Mouse (Mus musculus) spleen, adult 12 weeks (tissue): ENCODE results near the gene Mapk3.
A peak's percentile ranks its signal among the peaks of the same experiment; 100 is the strongest.

Experiments used
- DNase-seq: peaks from one replicate; pipeline ENCODE4 v3.0.0; 2022; ENCODE audit warnings: low spot score

Mapk3 gene

DNA sequence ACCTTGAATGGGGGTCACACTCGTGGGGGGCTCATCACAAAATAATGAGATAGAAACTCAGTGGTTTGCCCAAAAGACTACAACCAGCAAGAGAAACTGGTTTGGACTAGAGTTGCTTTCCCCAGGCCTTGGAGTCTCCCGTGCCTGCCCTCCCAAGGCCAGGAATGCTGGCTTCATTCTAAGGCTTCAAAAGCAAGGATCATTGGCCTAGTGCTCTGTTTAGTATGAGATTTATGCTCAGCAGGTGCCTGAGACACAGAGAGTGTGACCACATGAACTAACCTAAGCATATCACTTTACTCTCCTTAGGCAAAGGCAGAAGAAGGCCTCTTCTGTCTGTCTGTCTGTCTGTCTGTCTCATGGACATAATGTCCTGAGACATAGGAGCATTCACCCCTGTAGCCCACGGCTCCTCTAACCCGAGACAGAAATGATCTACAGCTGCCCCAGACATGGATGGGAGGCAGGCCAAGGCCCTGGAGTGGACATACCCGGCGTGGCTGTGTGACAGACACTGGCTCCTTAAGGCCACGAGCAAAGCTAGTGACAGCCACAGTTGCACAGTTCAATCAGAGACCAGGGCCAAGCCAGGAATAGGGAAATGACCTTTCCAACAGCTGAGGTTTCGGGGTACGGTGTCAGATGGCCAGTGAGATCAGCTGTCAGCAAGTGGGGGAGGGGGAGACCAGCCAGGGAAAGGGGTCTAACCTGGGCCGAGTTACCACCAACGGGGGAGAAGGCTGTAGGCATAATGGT, 42.9 kb downstream of the Mapk3 start:
- DNase-seq = no peak

DNA sequence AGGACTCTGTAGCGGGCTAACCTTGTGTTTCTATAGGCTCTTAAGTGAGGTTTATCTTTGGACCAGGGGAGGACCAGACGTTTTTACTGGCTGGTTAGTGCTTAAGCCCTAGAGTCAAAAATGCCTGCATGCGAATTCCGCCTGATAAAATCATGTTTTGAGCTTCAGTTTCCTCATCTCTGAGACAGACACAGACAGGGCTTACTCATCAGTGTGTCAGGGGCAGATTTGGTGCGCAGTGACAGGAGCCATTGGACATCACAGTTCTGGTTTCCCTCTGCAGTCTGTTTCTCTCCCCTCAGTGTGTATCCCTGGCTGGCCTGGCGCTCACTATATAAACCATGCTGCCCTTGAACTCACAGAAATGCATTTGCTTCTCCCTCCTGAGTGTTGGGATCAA, 43.8 kb downstream of the Mapk3 start:
- no peak for DNase-seq

DNA sequence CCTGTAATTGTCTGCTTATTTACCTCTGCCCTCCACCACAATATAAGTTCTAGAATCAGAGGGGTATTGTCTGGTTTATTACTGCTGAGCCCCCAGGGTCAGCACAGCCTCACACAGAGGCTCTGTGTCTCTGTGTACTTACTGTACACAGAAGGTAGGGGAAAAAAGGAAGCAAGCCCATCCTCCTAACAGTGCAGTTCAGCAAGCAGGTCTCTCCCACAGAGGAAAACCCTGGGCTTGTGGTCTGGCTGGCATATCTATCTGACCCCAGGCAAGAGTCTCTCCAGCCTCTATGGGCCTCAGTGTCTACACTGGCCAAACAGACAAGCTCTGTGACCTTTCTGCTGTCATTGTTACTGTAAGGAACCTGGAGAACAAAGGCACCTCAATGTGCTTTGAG, 44.4 kb downstream of the Mapk3 start:
- no peak for DNase-seq

DNA sequence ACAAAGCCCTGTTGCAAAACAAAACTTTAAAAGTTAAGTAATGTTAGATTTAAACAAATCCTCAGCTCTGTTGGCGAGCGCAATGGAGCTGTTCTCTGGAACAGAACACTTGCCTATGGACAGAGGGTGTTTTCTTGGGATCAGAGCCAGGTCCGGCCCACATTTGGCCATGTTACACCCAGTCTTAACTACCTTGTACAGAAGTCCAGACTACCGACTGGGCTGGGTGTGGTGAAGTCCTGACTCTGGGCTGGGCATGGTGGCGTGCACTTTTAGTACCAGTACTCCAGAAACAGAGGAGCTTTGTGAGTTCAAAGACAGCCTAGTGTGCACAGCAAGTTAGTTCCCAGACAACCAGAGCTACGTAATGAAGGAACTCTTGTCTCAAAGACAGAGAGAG, 47.6 kb downstream of the Mapk3 start:
- DNase-seq = no peak

DNA sequence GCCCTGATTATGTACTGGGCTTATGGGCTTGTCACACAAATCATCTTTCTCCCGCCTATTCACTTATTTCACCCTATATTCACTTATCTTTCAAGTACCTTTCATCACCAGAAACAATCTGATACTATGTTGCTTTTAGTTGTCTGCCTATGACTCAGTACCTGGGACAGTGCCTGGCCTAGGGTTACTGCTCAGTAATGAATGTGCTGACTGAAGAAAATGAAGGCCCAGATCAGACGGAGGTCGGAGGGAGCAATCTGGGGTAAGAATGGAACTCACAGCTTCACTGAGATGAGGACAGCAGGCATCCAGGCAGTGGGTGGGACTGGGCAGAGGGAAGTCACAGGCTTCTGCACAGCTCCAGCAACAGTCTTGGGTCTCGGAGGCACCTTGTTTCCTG, 48.0 kb downstream of the Mapk3 start:
- no peak for DNase-seq

DNA sequence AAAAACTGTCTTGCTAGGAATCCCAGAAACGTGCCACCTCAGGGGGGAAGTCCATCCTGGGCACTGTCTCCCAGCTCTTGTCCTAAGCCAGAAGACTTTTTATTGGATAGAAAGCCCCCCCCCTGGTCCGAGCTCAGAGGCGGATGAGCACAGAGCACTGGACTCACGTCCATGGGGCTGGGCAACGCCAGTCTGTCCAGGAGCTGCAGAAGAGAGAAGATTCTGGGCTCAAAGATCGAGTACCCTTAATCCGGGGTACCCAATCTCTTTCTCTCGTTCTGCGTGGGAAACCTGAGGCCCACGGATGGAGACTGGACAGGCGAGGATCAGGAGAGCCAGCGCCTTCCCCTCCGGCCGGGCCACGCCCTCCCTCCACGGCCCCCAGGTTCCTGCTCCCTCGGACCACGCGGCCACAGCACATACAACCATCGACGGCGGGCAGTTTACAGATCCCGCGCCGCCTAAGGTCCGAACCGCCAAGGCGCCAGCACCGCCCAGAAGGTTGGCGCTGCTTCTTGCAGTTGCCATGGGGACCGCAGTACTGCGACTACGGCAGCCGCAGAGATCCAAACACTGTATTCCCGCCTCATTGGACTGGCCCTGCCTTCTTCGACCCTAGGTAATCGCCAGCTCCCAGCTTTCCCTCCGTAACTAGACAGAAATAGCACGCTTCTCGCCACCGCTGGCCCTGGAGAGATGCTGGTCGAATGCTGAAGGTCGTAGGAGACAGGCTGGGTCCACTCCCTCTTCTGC, 49.5 kb downstream of the Mapk3 start:
- peak; percentile 72 for DNase-seq

DNA sequence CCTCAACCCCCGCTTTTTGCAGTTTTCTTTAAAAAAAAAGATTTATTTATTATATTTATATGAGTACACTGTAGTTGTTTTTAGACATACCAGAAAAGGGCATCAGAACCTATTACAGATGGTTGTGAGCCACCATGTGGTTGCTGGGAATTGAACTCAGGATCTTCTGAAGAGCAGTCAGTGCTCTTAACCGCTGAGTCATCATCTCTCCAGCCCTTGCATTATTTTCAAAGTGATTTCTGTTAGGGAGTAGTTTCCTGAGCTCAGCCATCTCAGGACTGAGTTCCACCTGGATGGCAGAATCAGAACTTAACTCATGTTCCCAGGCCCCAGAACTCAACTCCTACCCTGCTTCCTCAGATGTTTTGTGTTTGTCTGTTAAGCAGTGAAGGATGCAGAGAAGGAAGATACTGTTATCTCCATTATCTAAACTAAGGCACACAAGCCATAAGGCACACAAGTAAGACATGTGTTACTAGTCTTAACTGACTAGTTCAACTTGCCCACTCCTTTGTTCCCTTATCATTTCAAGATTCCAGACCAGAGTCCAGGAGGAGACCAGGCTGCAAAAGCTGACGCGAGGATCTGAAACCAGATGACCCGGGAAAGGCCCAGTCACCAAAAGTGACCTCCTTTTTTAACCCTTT, 50.4 kb downstream of the Mapk3 start:
- no peak for DNase-seq
